Mouse (Mus musculus): ENCODE results near the gene Cxcl14.

The Cxcl14 gene

DNA sequence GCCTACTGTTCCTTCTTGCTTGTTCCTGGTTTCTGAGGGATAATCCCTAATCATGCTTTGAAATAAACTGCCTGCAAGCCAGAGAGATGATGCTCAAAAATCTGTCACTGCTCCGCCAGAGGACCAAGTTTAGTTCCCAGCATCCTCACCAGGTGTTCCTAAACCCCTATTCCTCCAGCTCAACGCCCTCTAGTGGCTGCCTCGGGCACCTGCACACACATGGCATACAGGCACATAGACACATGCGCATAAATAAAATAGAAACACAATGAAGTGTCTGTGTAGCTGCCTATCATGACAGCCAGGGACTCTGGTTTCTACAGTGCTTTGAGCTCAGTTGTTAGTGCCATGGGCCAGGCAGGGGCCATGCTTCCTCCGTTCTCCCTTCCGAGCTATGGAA is 6.4 kb downstream of the Cxcl14 start:
- no peak for DNase-seq (ENCODE audit: low spot score in 2 of 2)

GRCm38 (mm10) chr13:56289261-56289660 is 7.1 kb downstream of the Cxcl14 start:
- no peak for DNase-seq (ENCODE audit: low spot score in 2 of 2)

- no peak for DNase-seq (ENCODE audit: low spot score in 2 of 2)
These were observed 7.8 kb downstream of the Cxcl14 start for GRCm38 (mm10) chr13:56288601-56289000.

- no peak for DNase-seq (ENCODE audit: low spot score in 2 of 2)
These were observed 9.3 kb downstream of the Cxcl14 start for GRCm38 (mm10) chr13:56287091-56287490.

DNA sequence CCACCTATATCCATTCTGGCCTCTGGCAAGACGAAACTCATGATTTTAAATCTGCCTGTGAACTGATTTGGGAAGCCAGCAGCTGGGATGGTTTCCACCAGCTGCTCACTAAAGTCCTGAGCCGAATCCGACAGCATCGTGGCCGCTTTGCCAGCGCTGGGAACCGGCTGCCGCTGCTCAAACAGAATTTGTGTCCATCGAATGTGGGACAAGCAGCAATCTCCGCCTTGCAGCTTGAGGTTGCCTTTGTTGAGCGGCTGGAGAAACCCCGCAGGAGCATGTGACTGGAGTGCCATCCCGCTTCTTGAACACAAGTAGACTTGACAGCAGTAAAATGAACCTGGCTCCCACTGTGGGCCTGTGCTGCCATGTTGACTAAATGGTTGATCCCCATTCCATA is 13.0 kb downstream of the Cxcl14 start:
- DNase-seq (ENCODE audit: low spot score in 2 of 2), result no peak

DNA sequence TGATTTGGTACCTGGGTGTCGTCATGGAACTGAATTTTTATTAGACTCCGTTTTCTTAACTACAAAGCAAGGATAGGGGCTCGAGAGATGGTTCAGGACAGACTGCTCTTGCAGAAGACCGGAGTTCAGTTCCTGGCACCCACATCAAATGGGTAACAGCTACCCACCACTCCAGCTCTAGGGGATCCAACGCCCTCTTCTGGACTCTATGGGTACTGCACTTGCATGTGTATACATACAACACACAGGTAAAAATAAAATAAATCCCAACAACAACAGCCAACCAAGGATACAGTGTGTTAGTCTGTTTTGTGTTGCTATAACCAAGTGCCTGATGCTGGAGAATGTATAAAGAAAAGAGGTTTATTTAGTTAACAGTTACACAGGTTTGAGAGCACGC is 16.0 kb downstream of the Cxcl14 start:
- DNase-seq (ENCODE audit: low spot score in 2 of 2), result no peak

DNA sequence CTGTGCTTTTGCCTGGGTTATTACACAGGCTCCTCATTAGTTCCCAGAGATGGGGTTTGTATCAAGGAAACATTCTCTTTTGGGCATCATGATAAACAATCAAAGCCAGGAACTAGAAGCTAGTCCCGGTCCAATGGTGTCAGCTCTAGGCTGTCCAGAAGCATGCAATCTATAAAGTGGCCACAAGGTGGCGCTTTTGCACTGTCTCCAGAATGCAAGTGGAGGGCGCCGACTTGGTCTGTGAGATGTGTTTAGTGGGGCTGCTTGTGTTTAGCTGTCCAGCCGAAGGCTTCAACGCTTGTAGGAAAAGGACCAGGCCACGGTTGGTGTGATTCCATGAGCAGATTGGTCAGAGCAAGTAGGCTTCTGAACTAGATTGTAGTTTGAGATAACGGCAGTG is 16.9 kb downstream of the Cxcl14 start:
- peak; percentile 86 to 89 for DNase-seq (ENCODE audit: low spot score in 2 of 2)

GRCm38 (mm10) chr13:56275171-56275570 is 21.2 kb downstream of the Cxcl14 start:
- DNase-seq (ENCODE audit: low spot score in 2 of 2), result no peak

DNA sequence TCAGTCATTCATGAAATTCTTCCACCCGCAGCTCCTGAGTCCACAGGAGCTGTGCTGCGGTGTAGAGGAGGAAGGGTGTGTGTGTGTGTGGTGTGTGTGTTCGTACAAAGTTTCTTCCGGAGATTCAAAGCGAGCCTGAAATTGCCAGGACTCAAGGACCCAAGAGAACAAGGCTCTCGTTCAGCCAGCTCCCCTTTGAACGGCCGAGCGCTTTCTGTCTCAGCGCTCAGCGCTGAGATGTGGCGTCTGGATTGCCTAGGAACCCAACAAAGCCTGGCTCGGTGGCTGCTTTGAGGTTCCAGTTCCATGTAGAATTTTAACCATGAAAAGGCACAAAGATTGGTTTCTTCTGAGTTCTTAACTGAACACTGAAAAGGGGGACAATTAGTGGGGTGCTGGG is 26.2 kb downstream of the Cxcl14 start:
- no peak for DNase-seq (ENCODE audit: low spot score in 2 of 2)

DNA sequence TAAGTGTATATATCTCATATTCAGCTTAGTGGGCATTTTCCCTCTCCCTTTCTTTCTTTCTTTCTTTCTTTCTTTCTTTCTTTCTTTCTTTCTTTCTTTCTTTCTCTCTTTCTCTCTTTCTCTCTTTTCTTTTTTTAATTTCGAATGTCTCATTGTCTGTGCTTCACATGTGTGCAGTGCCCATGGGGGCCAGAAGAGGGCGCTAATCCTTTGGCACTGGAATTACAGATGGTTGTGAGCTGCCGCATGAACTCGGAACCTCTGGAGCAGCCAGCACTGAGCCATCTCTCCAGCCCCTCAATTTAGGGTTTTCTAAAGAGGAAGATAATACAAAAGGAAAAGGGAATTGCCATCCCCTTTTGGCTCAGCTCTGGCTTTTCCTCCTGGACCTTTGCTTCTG is 29.0 kb downstream of the Cxcl14 start:
- DNase-seq (ENCODE audit: low spot score in 2 of 2), result no peak

DNA sequence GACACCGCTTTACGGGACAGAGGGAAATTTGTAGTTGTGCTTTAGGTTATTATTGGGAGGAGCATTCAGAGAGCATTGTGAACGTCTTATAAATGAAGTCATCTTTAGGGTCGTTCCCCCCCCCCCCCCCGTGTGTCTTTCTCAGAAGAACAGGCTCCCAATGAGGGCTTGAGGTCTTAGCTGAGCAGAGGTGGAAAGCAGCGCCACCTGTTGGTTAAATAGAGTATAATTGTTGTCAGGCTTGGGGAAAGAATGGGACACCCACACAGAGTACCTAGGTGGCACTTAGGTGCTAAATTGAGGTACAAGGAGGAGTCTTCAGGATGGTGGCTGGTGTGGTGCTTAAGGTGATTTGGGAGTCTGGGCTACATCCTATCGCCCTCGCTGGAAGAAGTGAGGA is 29.9 kb downstream of the Cxcl14 start:
- no peak for DNase-seq (ENCODE audit: low spot score in 2 of 2)

DNA sequence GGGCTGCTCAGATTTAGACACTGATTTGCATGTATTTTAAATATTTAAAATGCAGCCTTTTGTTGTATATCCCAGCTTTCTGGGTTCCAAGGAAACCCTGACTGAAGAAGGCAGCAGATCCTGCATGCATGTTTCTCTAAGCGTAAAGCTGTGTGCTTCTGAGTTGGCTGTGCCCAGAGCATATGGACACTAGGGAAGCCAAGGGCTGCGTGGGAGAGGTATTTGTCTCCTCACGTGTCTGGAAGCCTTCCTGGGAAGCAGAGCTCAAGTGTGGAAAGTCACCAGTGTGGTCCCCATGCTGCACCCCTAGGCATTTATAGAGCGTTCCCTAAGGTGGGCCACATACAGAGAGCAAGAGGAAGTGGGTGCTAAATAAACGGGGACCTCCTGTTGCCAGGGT is 30.7 kb downstream of the Cxcl14 start:
- DNase-seq (ENCODE audit: low spot score in 2 of 2), result no peak

DNA sequence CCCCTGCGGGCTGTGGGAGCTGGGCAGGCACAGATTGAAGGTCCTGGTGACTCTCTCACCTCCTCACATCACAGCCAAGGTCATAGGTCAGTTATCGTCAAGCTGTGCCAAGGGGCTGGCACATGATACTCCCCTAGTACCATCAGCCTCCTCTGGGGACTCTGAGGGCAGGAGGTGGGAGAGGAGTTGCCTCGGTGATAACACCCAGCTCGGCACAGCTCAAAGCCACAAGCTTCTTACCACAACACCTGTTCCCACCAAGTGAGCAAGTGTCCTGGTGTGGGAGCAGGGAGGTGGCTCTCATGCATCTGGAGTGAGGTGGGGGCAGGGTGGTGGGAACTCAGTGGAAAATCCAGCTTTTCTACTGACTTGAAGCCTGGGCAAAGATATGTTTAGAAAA is 34.1 kb downstream of the Cxcl14 start:
- DNase-seq (ENCODE audit: low spot score in 2 of 2), result no peak

GRCm38 (mm10) chr13:56260344-56260780 is 36.0 kb downstream of the Cxcl14 start:
- DNase-seq (ENCODE audit: low spot score in 2 of 2), result no peak

- DNase-seq (ENCODE audit: low spot score in 2 of 2), result no peak
These were observed 36.5 kb downstream of the Cxcl14 start for GRCm38 (mm10) chr13:56259926-56260250.

DNA sequence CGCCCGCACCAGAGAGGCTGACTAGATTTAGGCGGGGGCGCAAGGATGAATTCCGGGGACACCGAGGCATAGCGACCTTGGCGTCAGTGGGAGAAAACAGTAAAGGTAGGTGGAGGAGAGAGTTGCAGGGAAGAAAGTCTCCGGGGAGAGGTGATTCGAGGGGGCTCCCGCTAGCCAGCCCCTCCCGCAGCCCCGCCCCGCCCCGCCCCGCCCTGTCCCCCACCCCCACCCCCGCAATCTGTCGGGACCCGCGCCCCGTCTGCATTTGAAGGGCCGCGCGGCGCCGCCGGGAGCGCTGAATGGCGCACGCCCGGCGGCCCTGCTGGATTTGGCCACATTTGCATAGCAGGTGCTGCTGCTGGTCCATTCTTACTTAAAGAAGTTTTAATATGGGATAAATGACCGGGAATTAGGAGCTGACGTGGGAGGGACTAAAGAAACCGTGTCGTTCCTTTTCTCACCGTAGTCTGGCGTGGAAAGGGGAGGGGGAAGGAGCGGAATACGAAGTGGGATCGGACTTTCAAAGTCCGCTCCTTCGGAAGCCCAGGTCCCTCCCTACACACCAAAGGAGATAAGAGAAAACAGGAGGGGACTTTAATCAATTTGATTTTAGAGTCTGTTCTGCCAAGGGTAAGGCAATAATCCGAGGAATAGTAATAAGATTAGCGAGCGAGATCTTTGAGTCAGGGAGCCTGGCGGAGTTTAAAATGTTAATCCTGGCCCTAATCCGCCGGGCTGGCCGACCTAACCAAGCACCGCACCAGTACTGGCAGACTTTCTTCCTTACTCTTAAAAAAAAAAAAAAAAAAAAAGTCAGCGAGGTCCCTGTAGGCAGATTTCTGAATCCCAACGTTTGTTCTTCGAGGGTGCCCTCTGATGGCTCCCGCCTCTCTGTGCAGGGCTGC is 37.1 kb downstream of the Cxcl14 start:
- no peak for DNase-seq (ENCODE audit: low spot score in 2 of 2)

DNA sequence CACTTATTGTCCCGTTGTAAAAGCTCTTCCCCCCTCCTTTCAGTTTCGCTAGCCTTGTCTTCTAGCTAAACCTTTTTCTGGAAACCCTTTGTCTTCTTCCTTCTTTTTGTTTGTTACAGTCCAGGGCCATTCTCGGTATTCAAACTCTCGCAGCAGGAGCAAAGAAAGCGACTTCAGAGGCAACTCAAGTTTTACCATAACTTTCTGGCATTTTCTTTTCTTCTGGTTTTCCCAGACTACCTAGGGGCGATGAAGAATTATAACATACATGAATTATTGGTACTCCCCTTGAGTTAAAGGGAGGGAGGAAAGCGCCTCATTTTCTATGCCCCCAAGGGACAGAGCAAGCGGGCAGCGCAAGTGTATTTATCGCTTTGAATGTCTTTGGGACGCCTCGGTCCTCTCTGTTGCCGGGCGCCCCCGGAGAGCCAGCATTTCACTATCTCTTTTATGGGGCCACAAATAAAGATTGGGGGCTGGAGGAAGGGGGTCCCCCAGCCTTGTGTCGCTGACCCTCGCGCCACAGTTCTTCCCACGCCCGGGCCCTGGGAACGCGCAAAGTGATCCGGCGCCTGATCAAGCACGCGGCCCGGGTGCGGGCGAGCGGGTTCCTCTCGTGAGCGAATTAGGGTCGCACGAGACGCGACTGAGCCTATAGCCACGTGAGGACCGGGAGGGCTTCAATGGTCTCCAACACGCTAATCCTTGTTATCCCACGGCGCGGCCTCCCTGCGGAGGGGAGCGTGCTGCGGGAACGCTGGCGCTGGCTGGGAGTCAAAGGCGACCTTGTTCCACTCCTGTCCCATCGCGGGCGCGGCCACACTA is 37.9 kb downstream of the Cxcl14 start:
- DNase-seq (ENCODE audit: low spot score in 2 of 2), result no peak

GRCm38 (mm10) chr13:56257469-56258153 is 38.7 kb downstream of the Cxcl14 start:
- DNase-seq (ENCODE audit: low spot score in 2 of 2), result no peak

- DNase-seq (ENCODE audit: low spot score in 2 of 2), result no peak
These were observed 39.5 kb downstream of the Cxcl14 start for GRCm38 (mm10) chr13:56256716-56257299.

- DNase-seq (ENCODE audit: low spot score in 2 of 2), result no peak
These were observed 43.0 kb downstream of the Cxcl14 start for GRCm38 (mm10) chr13:56253379-56253778.

DNA sequence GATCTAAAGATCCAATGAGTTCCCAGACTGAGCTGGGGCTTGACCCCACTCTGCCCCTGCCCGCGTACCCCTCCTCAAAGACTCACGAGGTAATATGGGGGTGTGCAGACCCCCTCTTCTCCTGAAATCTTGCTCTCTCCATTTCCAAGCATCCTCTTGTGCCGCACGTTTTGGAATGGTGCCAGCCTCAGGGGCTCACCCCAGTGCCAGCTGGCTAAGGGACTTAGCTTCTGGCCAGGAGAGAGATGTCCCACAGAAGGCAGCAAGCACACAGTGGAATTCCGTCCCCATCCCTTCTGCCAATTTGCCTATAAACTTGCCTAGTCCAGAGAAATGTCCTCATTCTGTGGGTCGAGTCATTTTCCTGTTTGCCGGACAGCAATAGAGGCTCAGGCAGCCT is 43.6 kb downstream of the Cxcl14 start:
- no peak for DNase-seq (ENCODE audit: low spot score in 2 of 2)
